Mouse (Mus musculus) stomach, embryonic 15.5 days (tissue): Measurements from ENCODE around the gene Arnt2. TPM values are rescaled to one million over a fixed set of nuclear protein-coding genes. Genes with fewer than 3 reads are reported as not detected.

ENCODE experiments used
- ATAC-seq: fragments of 200-750 bp; cut with Nextera tagmentation; 2 replicates; pipeline ENCODE4 v1.8.0; 2017; ENCODE audit warnings: low read depth, moderate number of reproducible peaks, moderate TSS enrichment; ENCODE audit not compliant: insufficient read depth, low FRiP score
- H3K27ac ChIP-seq: fragments of 300-500 bp; sonication (generic); 2 replicates; pipeline ENCODE4 v1.5.1; 2015; ENCODE audit warnings: mild to moderate bottlenecking, inconsistent platforms
- H3K27me3 ChIP-seq: fragments of 300-500 bp; sonication (generic); replicated peaks from 2 replicates; pipeline ENCODE4 v1.6.1; 2015; ENCODE audit warnings: inconsistent platforms
- H3K36me3 ChIP-seq: fragments of 300-500 bp; sonication (generic); 2 replicates; pipeline ENCODE4 v1.6.1; 2015; ENCODE audit warnings: inconsistent platforms
- H3K4me1 ChIP-seq: fragments of 300-500 bp; sonication (generic); 2 replicates; pipeline ENCODE4 v1.6.1; 2015; ENCODE audit warnings: inconsistent platforms
- H3K4me2 ChIP-seq: fragments of 300-500 bp; sonication (generic); 2 replicates; pipeline ENCODE4 v1.6.1; 2015; ENCODE audit warnings: mild to moderate bottlenecking, inconsistent platforms
- H3K4me3 ChIP-seq: fragments of 300-500 bp; sonication (generic); replicated peaks from 2 replicates; pipeline ENCODE4 v1.5.1; 2015; ENCODE audit warnings: inconsistent platforms
- H3K9ac ChIP-seq: fragments of 300-500 bp; sonication (generic); 2 replicates; pipeline ENCODE4 v1.6.1; 2015; ENCODE audit warnings: inconsistent platforms
- H3K9me3 ChIP-seq: fragments of 300-500 bp; sonication (generic); 2 replicates; pipeline ENCODE4 v1.6.1; 2016; ENCODE audit warnings: inconsistent platforms
- WGBS: fragments of 180-500 bp; shearing (Covaris S2); methylation state at CpG from one replicate; pipeline ENCODE4 v1.1.7; 2015; 5-methylcytosine and 5-hydroxymethylcytosine counted together
- polyA plus RNA-seq: library from polyadenylated mRNA; unstranded; fragments of >200 nt; fragmentation: Nextera tagmentation; extraction: Ambion mirVana; gene quantifications from 2 replicates; pipeline ENCODE4 v1.2.1, GENCODE M21; 2015

The Arnt2 gene
- polyA plus RNA-seq, 1 experiment from 2014 or later: 3.6 TPM

- Histone ChIP-seq H3K4me2 (no peak overlapping the region), H3K27me3 (no peaks in the 10 kb centered on the region), H3K27ac (no peak overlapping the region), H3K36me3 (no peaks in the 10 kb centered on the region), H3K9ac (no peak overlapping the region), H3K4me1 (no peaks in the 10 kb centered on the region), H3K4me3 (no peak overlapping the region), H3K9me3 (no peaks in the 10 kb centered on the region)
- 60% methylated on average over 1 of the region's 1 CpGs for WGBS
- ATAC-seq: no peak
These were observed 23.5 kb downstream of the Arnt2 start for GRCm38 (mm10) chr7:84386472-84386871.

- WGBS: 80% methylated on average over 4 of the region's 4 CpGs
- ATAC-seq: no peak
- Histone ChIP-seq H3K27me3 (no peaks in the 10 kb centered on the region), H3K9ac (no peak overlapping the region), H3K4me1 (no peaks in the 10 kb centered on the region), H3K9me3 (no peaks in the 10 kb centered on the region), H3K4me3 (no peak overlapping the region), H3K36me3 (no peaks in the 10 kb centered on the region), H3K27ac (no peak overlapping the region), H3K4me2 (no peak overlapping the region)
These were observed 25.2 kb downstream of the Arnt2 start for GRCm38 (mm10) chr7:84384778-84385177.

DNA sequence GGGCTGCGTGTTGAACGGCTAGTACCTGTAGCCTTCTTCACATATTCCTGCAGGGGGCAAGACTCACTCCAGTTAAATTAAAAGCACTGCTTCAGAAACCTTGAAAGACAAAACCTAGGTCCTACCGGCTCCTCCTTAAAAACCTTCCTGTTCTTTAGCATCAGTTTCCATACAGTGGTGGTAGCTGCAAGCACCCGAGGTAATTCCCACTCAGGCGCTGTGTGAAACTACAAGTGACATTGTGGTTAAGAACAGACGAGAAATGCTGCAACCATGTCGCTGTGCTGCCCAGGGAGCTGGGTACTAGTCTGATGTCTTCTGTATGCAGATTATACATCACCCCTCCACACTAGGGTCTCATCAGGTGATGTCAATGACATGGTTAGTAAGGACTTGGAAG lies 25.9 kb downstream of the Arnt2 start:
- Histone ChIP-seq H3K4me2 (no peak overlapping the region), H3K9ac (no peak overlapping the region), H3K4me3 (no peak overlapping the region), H3K27me3 (no peaks in the 10 kb centered on the region), H3K9me3 (no peaks in the 10 kb centered on the region), H3K36me3 (no peaks in the 10 kb centered on the region), H3K4me1 (no peaks in the 10 kb centered on the region), H3K27ac (no peak overlapping the region)
- 86% methylated on average over 7 of the region's 7 CpGs for WGBS
- ATAC-seq: no peak

DNA sequence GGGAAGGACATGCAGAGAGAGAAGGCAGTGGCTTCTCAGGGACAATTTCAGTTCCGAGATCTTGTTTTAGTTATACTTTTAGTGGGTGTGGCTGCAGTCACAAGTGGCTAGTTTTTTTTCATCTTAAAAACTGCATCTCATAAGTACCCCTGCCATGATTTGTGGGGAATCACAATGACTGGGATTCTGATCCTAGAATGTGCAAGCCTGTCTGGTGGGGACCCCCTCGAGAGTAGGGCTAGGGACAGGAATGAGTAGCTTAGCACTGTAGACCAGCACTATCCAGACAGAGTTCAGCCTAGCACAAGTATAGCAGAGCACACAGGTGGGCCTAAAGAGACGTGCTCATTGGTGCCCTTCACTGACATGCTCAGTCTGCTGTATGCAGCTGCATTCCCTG lies 27.6 kb downstream of the Arnt2 start:
- no peaks in the 10 kb centered on the region for H3K4me1 ChIP-seq
- no peak overlapping the region for H3K4me2 ChIP-seq
- no peaks in the 10 kb centered on the region for H3K27me3 ChIP-seq
- H3K9ac ChIP-seq: no peak overlapping the region
- WGBS: 81% methylated on average over 3 of the region's 3 CpGs
- no peak for ATAC-seq
- no peak overlapping the region for H3K4me3 ChIP-seq
- H3K27ac ChIP-seq: no peak overlapping the region
- no peaks in the 10 kb centered on the region for H3K36me3 ChIP-seq
- H3K9me3 ChIP-seq: no peaks in the 10 kb centered on the region

DNA sequence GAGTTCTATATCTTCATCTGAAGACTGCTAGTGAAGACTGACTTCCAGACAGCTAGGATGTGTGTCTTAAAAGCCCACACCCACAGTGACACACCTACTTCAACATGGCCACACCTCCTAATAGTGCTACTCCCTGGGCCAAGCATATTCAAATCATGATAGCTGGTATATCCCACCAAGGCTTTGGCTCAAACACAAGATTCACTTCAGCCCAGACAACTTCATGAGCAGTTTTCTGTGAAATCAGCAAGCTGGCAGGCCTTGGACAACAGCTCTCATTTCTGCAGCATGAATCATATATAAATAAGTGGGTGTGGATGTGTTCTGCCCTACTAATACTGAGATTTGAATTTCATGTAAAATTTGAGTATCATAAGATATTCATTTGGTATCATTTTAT lies 29.2 kb downstream of the Arnt2 start:
- no peak overlapping the region for H3K4me3 ChIP-seq
- H3K27me3 ChIP-seq: no peaks in the 10 kb centered on the region
- H3K4me1 ChIP-seq: no peaks in the 10 kb centered on the region
- no peaks in the 10 kb centered on the region for H3K36me3 ChIP-seq
- no peak overlapping the region for H3K9ac ChIP-seq
- H3K4me2 ChIP-seq: no peak overlapping the region
- no peaks in the 10 kb centered on the region for H3K9me3 ChIP-seq
- no peak overlapping the region for H3K27ac ChIP-seq
- no peak for ATAC-seq

DNA sequence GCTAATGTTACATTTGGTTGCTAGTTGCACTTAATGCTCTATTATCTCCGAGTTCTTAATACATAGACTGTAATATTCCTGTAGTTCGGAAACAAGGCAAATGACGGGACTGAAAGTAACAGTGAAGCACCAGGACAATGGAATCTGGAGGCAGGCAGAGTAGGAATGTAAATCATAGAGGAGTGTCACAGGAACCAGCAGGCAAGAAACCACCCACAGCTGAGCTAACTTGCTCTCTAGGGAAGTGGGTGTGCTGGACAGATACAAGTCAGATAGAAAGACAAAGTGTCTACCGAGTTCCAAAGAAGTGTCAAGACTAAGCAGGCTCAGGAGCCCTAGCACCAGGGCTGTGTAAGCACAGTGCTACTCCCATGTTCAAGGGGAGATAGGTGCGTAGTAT lies 32.6 kb downstream of the Arnt2 start:
- ATAC-seq: no peak
- no peaks in the 10 kb centered on the region for H3K36me3 ChIP-seq
- WGBS: 51% methylated on average over 5 of the region's 5 CpGs

DNA sequence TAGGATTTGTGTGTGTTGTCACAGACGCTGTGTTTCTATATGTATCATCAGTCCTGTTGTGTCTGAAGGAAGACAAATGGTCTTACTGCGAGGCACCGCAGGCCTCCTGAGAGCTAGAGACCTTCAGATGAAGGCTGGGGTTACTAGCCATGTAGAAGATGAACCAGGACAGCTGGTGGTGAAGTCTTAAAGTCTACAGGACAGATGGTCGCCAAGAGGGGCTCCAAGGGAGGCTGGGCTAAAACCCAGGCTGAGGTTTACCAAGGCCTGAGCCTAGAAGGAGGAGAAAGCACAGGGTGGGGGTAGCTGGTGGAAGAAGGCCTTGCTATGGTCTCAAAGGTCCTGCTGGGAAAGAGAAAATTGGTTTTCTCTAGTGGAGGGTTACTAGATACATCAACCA lies 36.3 kb downstream of the Arnt2 start:
- H3K27me3 ChIP-seq: no peaks in the 10 kb centered on the region
- H3K4me1 ChIP-seq: no peaks in the 10 kb centered on the region
- H3K4me2 ChIP-seq: no peak overlapping the region
- no peak overlapping the region for H3K9ac ChIP-seq
- no peak for ATAC-seq
- no peak overlapping the region for H3K4me3 ChIP-seq
- no peaks in the 10 kb centered on the region for H3K9me3 ChIP-seq
- WGBS: 66% methylated on average over 4 of the region's 4 CpGs
- H3K36me3 ChIP-seq: no peaks in the 10 kb centered on the region
- H3K27ac ChIP-seq: no peak overlapping the region

More for the DNA sequence above, 32.6 kb downstream of the Arnt2 start:
- H3K9me3 ChIP-seq: no peaks in the 10 kb centered on the region
- no peaks in the 10 kb centered on the region for H3K4me1 ChIP-seq
- no peak overlapping the region for H3K27ac ChIP-seq
- no peak overlapping the region for H3K4me2 ChIP-seq
- no peaks in the 10 kb centered on the region for H3K27me3 ChIP-seq
- H3K4me3 ChIP-seq: no peak overlapping the region
- no peak overlapping the region for H3K9ac ChIP-seq

DNA sequence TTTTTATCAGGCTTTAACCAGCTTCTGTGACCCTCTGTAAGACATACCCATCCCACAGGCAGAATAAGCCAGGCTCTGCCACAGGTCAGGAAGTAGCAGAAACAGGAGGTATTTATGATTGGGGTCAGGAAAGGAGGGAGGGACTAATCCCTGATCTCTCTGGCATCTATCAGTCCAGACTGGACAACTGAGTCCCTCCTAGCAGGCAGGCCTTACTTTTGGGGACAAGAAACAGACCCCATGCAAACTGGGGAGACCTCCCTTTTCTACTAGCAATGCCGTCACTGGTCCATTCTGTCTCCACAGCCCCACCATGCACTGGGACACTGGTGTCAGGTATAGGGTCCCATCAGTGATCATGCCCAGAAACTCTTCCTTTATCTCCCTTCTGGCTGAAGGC lies 37.1 kb downstream of the Arnt2 start:
- Histone ChIP-seq H3K4me2 (no peak overlapping the region), H3K9me3 (no peaks in the 10 kb centered on the region), H3K36me3 (no peaks in the 10 kb centered on the region), H3K4me1 (no peaks in the 10 kb centered on the region), H3K27ac (no peak overlapping the region), H3K9ac (no peak overlapping the region), H3K27me3 (no peaks in the 10 kb centered on the region), H3K4me3 (no peak overlapping the region)
- ATAC-seq: no peak
- WGBS: 93% methylated on average over 1 of the region's 1 CpGs

GRCm38 (mm10) chr7:84372280-84372679 lies 37.7 kb downstream of the Arnt2 start:
- Histone ChIP-seq H3K36me3 (no peaks in the 10 kb centered on the region), H3K4me3 (no peak overlapping the region), H3K27me3 (no peaks in the 10 kb centered on the region), H3K9ac (no peak overlapping the region), H3K4me1 (no peaks in the 10 kb centered on the region), H3K4me2 (no peak overlapping the region), H3K27ac (no peak overlapping the region), H3K9me3 (no peaks in the 10 kb centered on the region)
- ATAC-seq: no peak
- WGBS: 56% methylated on average over 7 of the region's 7 CpGs

DNA sequence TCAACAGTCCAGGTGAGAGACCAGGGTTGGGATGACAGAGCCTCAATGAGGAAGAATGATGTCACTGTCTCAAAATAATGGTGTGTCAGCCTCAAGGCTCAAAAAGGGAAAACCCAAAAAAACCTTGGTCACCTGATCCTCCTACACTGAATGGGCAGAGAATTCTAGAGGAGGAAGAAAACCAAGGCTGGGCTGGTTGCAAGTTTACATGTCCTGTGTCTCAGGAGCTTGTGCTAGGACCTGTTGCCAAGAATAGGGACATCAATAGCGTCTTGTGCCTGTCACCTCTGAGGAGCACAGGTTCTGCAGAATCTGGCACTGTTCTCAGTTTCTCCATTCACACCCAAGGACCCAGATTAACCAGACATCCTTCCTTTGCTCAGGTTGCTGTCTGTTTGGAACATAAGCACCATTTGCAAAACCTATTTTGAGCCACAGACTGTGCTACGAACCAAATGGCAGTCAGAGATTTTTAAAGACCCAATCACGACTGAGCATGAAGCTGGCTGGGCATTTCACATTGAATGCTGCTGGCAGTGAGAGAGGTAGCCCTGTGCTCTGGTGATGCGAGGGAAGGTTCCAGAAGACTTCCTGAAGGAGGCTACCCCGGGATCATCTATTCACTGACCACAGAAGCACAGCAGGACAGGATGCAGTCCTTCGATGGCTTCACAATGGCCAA lies 38.9 kb downstream of the Arnt2 start:
- no peak overlapping the region for H3K27ac ChIP-seq
- no peaks in the 10 kb centered on the region for H3K27me3 ChIP-seq
- ATAC-seq: no peak
- no peak overlapping the region for H3K4me3 ChIP-seq
- no peak overlapping the region for H3K9ac ChIP-seq
- no peaks in the 10 kb centered on the region for H3K4me1 ChIP-seq
- no peak overlapping the region for H3K4me2 ChIP-seq
- no peaks in the 10 kb centered on the region for H3K9me3 ChIP-seq
- WGBS: 86% methylated on average over 6 of the region's 6 CpGs
- no peaks in the 10 kb centered on the region for H3K36me3 ChIP-seq

DNA sequence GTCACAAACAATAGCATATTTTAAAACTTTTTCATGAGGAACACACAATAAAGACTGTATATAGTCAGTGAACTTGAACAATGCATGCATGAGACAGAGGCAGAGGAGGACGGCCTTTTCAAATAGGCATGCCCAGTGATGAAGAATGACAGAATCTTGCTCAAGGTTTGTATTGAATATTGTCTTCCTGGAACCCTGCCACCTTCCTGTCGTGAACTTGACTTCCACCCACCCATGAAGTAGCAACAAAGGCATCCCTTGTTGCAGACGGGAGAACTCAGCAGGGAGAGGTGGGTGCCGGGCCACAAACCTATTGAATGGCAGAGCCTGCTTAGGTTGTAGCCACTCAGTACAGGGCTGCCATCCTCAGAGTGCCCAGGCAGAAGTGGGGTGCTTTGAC lies 43.7 kb downstream of the Arnt2 start:
- Histone ChIP-seq H3K27me3 (no peaks in the 10 kb centered on the region), H3K27ac (no peak overlapping the region), H3K4me3 (no peak overlapping the region), H3K9ac (no peak overlapping the region), H3K9me3 (no peaks in the 10 kb centered on the region), H3K4me1 (no peaks in the 10 kb centered on the region), H3K4me2 (no peak overlapping the region), H3K36me3 (no peaks in the 10 kb centered on the region)
- WGBS: 62% methylated on average over 4 of the region's 4 CpGs
- no peak for ATAC-seq

DNA sequence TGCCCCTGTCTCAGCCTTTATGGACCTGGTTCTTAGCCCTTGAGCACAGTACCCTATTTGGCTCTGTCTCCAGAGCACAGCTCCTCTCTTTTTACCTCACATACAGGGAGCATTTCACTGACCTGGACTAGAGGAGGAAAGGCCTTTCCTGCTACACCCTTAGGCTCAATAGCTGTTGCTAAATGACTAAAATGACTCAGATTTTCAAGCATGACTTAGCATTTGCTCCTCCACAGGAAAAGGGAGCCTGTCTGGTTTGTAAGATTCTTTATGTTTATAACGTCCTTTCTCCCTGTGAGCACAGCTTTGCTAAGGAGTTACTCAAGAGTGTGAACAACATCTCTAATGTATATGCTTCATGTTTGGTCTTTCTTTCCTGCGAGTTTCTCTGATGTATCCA lies 47.3 kb downstream of the Arnt2 start:
- H3K9me3 ChIP-seq: no peaks in the 10 kb centered on the region

GRCm38 (mm10) chr7:84361086-84361684 lies 48.8 kb downstream of the Arnt2 start:
- WGBS: 79% methylated on average over 10 of the region's 10 CpGs
- no peaks in the 10 kb centered on the region for H3K4me1 ChIP-seq
- H3K9me3 ChIP-seq: no peaks in the 10 kb centered on the region
- no peaks in the 10 kb centered on the region for H3K36me3 ChIP-seq
- no peak for ATAC-seq
- no peak overlapping the region for H3K27ac ChIP-seq
- H3K4me2 ChIP-seq: no peak overlapping the region
- H3K9ac ChIP-seq: no peak overlapping the region
- H3K4me3 ChIP-seq: no peak overlapping the region
- H3K27me3 ChIP-seq: no peaks in the 10 kb centered on the region

More for the DNA sequence above, 47.3 kb downstream of the Arnt2 start:
- Histone ChIP-seq H3K4me1 (no peaks in the 10 kb centered on the region), H3K36me3 (no peaks in the 10 kb centered on the region), H3K9ac (no peak overlapping the region), H3K4me2 (no peak overlapping the region), H3K27ac (no peak overlapping the region), H3K27me3 (no peaks in the 10 kb centered on the region), H3K4me3 (no peak overlapping the region)
- 38% methylated on average over 2 of the region's 2 CpGs for WGBS
- no peak for ATAC-seq
